Mouse (Mus musculus) forebrain, embryonic 10.5 days (tissue): ENCODE results near the gene Nin. TPM values are rescaled to one million over a fixed set of nuclear protein-coding genes. Genes with fewer than 3 reads are reported as not detected.

Source experiments
- DNase-seq: peaks from one replicate; pipeline ENCODE4 v3.0.0-alpha.2; 2017; ENCODE audit warnings: low spot score; ENCODE audit errors: extremely low spot score
- H3K27ac ChIP-seq: fragments of 300-500 bp; sonication (generic); 2 replicates; pipeline ENCODE4 v1.5.1; 2016; ENCODE audit warnings: mild to moderate bottlenecking
- H3K27me3 ChIP-seq: fragments of 300-500 bp; sonication (generic); 2 replicates; pipeline ENCODE4 v1.6.1; 2016; ENCODE audit warnings: mild to moderate bottlenecking; ENCODE audit not compliant: poor library complexity, severe bottlenecking
- H3K36me3 ChIP-seq: fragments of 300-500 bp; sonication (generic); replicated peaks from 2 replicates; pipeline ENCODE4 v1.6.1; 2016; ENCODE audit warnings: mild to moderate bottlenecking, moderate library complexity
- H3K4me1 ChIP-seq: fragments of 300-500 bp; sonication (generic); 2 replicates; pipeline ENCODE4 v1.6.1; 2016
- H3K4me3 ChIP-seq: fragments of 300-500 bp; sonication (generic); 2 replicates; pipeline ENCODE4 v1.5.1; 2016; ENCODE audit warnings: mild to moderate bottlenecking, moderate library complexity
- H3K9me3 ChIP-seq: fragments of 300-500 bp; sonication (generic); 2 replicates; pipeline ENCODE4 v1.6.1; 2016; ENCODE audit warnings: mild to moderate bottlenecking, moderate library complexity
- WGBS: fragments of 180-500 bp; shearing (Covaris S2); methylation state at CpG from one replicate; pipeline ENCODE4 v1.1.7; 2016; 5-methylcytosine and 5-hydroxymethylcytosine counted together
- polyA plus RNA-seq: library from polyadenylated mRNA; unstranded; fragments of >200 nt; fragmentation: Nextera tagmentation; extraction: Ambion mirVana; gene quantifications from 2 replicates; pipeline ENCODE4 v1.2.1, GENCODE M21; 2016

Gene Nin
- polyA plus RNA-seq, 1 experiment from 2014 or later: 8.9 TPM

DNA sequence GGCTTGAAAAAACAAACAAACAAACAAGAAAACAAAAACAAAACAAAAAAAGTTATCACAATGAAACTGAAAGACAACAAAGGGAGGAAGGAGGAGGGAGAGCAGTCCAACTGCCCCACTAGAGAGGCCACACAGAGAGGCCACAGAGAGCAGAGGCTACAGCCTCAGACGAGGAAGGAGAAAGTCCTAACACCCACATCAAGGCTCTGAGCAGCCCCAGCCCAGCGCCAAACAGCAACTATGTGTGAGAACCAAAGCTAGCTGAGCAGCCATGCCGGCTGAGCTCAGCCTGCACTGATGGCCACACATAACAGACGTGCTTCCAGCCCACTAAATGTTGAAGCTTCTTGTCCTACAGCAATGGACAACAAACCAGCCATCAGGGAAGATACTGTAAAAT, 26.4 kb upstream of the Nin start:
- Histone ChIP-seq H3K36me3 (no peaks in the 10 kb centered on the region), H3K27me3 (no peaks in the 10 kb centered on the region), H3K4me3 (no peak overlapping the region), H3K4me1 (peaks cover 7% of the 10 kb centered on the region; the same call in 1 of the 2 replicates), H3K27ac (no peak overlapping the region), H3K9me3 (no peaks in the 10 kb centered on the region)
- no peak for DNase-seq
- 76% methylated on average over 4 of the region's 4 CpGs for WGBS

DNA sequence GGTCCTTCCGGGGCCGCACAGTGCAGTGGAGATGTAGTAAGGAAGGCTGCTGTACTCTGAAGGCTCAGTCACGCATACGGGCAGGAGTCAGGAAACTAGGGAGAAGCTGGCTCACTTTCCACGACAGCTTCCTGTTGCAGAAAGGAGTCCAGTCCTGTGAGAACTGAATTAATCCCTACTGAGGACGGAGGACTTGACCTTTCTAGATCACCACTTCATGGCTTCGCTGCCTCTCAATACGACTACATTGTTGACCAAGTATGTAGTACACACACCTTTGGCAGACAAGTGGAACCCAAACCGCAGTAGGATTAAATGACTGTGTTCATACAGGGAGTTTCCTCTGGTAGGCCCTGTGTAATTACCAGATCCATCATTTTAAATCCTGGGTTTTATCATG, 24.1 kb upstream of the Nin start:
- DNase-seq: no peak
- Histone ChIP-seq H3K4me3 (no peak overlapping the region), H3K9me3 (no peaks in the 10 kb centered on the region), H3K4me1 (no peaks in the 10 kb centered on the region), H3K36me3 (no peaks in the 10 kb centered on the region), H3K27ac (no peak overlapping the region), H3K27me3 (no peaks in the 10 kb centered on the region)
- 86% methylated on average over 9 of the region's 9 CpGs for WGBS

DNA sequence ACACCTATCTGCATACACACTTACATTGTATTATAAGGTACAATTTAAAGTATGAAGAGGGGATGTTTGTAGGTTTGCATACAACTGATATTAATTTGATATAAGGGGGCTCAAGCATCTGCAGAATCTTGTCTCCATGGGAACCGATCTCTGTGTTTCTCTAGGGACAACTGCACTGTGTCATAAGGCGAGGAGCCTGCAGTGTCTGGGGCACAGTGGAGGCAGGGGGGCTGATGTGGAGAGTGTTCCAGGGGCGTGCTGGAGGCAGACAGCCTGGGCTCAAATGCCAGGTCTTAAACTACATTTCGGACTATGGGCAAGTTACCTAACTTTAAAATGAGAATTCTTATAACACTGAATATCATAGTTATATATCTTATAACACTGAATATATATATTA, 23.6 kb upstream of the Nin start:
- H3K27me3 ChIP-seq: no peaks in the 10 kb centered on the region
- H3K4me1 ChIP-seq: no peaks in the 10 kb centered on the region
- 90% methylated on average over 4 of the region's 4 CpGs for WGBS
- no peak overlapping the region for H3K4me3 ChIP-seq
- H3K36me3 ChIP-seq: no peaks in the 10 kb centered on the region
- no peak for DNase-seq
- no peaks in the 10 kb centered on the region for H3K9me3 ChIP-seq
- no peak overlapping the region for H3K27ac ChIP-seq

DNA sequence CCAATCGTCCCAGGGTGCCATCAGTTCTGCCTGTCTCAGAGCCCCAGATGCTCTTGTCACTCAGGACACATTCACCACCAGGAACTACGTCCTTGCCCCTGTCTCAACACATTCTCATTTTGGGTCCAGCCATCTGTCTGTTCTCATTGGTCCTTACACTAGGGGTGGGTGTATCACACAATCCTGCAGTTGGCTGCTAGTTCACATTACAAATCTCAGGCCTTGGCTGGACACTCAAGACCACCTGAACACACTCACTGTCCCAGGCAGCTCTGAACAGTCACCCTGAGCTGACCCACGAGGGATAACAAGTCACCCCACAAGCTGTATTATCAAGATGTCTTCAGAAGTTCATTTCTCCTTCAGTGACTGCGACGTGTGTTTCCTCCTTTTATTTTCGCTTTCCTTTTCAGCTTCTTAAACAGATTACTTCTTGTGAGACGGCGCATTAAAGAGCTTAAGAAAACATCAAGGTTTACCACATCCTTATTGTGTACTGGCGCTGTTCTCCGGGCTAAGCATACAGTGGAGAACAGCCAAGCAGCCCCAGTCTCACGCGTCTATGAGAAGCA, 22.8 kb upstream of the Nin start:
- H3K4me3 ChIP-seq: no peak overlapping the region
- DNase-seq: no peak
- no peaks in the 10 kb centered on the region for H3K36me3 ChIP-seq
- no peaks in the 10 kb centered on the region for H3K9me3 ChIP-seq
- 81% methylated on average over 12 of the region's 12 CpGs for WGBS
- H3K27me3 ChIP-seq: no peaks in the 10 kb centered on the region
- no peak overlapping the region for H3K27ac ChIP-seq
- peaks cover under 1% of the 10 kb centered on the region; the same call in 1 of the 2 replicates for H3K4me1 ChIP-seq

DNA sequence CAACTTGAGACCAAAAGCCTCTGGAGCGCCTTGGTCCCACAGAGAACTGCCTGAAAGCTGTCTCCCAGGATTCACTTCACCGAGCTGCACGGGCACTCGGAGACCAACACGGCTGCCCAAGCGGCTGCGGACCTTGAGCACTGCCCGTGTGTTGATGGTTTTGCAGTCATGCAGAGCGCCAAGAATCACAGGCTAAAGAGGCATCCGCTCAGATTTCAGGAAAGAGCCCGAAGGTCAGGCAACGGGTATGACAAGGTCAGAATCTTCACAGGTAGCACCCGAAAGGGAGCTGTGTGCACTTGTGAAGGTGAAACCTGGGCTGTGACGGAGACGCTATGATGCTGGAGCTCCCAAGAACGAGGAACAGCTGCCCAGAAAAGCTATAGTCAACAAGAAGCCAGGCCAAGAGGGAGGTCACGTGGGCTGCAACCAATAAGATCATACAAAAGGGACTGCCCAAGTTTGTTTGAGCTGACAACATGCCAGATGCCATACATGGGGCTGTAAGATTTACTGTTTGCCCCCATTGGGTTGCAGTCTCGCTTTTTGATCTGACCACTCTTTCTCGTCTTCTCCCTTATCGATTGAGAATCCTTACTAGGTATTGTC, 21.2 kb upstream of the Nin start:
- Histone ChIP-seq H3K4me1 (peaks cover 5% of the 10 kb centered on the region; the same call in 1 of the 2 replicates), H3K36me3 (no peaks in the 10 kb centered on the region), H3K27me3 (no peaks in the 10 kb centered on the region), H3K27ac (no peak overlapping the region), H3K4me3 (no peak overlapping the region), H3K9me3 (no peaks in the 10 kb centered on the region)
- no peak for DNase-seq
- 90% methylated on average over 20 of the region's 20 CpGs for WGBS

DNA sequence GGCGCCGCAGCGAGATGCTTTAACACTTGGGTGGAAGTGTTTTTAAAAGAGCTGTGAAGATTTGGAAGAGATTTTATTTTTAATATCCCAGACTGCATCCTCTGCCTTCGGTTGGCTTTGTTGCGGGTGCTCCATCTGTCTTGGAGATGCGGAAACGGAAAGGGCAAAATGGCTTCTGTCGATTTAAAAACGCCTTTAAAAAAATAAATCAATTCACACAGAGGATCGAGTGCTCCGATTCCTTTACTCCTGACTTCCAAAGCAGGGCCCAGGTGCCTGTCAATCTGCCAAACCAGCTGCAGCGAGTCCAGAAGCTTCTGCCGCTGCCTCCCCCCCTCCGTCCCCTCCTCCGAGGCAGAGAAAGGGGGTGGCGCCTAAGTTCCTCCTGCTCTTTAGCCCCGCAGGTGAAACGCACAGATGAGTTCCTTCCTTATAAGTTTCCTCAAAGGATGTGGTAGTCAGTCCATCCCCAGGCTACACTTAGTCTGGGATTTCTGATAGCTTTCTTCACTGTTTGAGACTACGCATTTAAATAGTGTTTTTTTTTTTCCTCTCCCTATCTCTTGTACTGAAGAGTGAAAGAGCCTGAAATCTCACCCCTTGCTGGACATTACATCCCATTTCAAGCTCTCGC, 17.6 kb upstream of the Nin start:
- H3K36me3 ChIP-seq: no peaks in the 10 kb centered on the region
- no peak overlapping the region for H3K27ac ChIP-seq
- DNase-seq: no peak
- peaks cover 5% of the 10 kb centered on the region; the same call in 1 of the 2 replicates for H3K4me1 ChIP-seq
- no peaks in the 10 kb centered on the region for H3K27me3 ChIP-seq
- WGBS: 55% methylated on average over 20 of the region's 20 CpGs
- H3K4me3 ChIP-seq: no peak overlapping the region
- H3K9me3 ChIP-seq: no peaks in the 10 kb centered on the region

DNA sequence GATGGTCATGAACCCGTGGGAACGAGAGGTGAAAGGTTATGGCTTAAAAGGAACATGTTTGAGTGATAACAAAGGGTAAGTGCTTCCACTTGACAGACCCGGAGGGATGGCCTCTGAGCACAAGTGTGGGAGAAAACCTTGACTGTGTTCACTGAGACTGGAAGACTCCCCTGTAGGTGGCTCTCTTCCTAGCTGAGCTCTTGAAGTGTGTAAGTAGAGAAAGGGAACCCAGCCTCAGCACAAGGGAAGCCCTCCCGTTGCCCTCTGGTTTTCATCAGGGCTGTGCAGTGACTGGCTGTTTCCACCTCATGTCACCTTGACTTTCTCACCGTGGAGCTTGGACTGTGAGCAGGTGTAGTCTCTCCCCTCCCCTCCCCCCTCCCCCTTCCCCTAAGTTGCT, 15.6 kb upstream of the Nin start:
- Histone ChIP-seq H3K36me3 (no peaks in the 10 kb centered on the region), H3K4me1 (peaks cover 5% of the 10 kb centered on the region; the same call in 1 of the 2 replicates), H3K4me3 (no peak overlapping the region), H3K27me3 (no peaks in the 10 kb centered on the region), H3K27ac (no peak overlapping the region), H3K9me3 (no peaks in the 10 kb centered on the region)
- WGBS: 59% methylated on average over 5 of the region's 5 CpGs
- DNase-seq: no peak

DNA sequence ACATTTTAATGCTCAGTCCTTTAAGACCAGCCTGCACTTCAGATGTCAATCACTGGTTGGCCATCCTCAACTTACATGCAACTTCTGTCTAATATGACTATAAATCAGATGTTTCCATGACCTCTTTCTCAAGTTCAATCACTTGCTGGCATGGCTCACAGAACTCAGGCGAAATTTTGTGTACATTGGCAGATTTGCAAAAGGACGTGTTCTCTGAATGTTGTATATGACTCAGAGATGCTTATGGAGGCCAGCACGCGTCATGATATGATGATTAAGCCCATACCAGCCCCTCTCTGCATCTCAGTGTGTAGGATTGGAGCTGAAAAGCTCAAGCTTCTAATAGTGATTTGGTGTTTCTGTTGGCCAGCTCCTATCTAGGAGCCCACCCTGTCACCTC, 13.1 kb upstream of the Nin start:
- Histone ChIP-seq H3K4me1 (peaks cover 5% of the 10 kb centered on the region; the same call in 1 of the 2 replicates), H3K36me3 (no peaks in the 10 kb centered on the region), H3K27me3 (no peaks in the 10 kb centered on the region), H3K27ac (no peak overlapping the region), H3K9me3 (no peaks in the 10 kb centered on the region), H3K4me3 (no peak overlapping the region)
- DNase-seq: no peak
- WGBS: 93% methylated on average over 4 of the region's 4 CpGs

DNA sequence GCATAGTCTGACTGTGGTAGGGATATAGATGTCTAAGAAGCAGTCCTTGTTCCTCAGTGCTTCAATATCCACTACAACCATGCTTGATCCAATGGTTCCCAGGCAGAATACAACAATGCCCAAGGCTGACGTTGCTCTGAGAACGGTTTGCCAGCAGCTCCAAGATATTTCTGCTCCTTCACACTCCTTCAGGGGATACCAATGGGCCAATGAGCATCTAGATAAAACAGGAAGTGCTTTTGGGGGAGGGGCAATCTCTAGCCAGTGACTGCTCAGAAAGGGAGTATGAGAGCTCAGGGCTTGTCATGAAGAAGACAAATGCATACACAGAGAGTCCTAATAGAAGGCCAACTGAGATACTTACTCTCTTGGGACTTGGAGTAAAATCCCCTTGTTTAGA, 6.0 kb upstream of the Nin start:
- H3K4me3 ChIP-seq: no peak overlapping the region
- no peak overlapping the region for H3K27ac ChIP-seq
- peaks cover 38% of the 10 kb centered on the region for H3K27me3 ChIP-seq
- no peak for DNase-seq
- WGBS: 79% methylated on average over 2 of the region's 2 CpGs
- no peaks in the 10 kb centered on the region for H3K4me1 ChIP-seq
- H3K36me3 ChIP-seq: no peaks in the 10 kb centered on the region
- H3K9me3 ChIP-seq: no peaks in the 10 kb centered on the region

DNA sequence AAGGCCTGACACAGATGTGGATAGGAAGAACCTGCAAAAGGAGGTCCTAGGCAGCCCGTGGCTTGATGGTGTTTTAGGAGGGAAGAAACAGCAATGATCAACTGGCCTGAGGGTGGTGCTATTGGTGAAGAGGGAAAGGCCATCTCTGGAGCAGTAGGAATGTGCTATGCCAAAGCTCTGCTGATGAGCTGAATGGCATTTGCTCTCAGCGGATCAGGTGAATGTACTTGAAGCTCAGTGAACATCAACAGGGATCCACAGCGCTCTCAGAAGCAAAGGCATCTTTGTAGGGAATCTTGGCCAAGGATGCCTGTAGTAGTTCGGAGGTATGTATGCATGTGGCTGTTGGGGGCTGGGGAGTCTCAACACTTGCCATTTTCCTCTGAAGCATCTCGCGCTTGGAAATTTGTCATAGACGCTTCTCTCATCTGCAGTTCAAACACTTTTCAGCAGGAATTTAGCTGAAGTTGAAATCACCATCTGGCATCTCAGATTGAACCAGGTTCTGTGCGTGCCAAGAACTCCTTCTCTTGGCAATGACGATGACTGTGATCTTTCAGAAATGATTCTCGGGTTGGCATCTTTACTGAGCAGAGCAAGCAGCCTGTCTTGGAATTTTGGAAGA, 5.3 kb upstream of the Nin start:
- no peak for DNase-seq
- Histone ChIP-seq H3K4me3 (no peak overlapping the region), H3K4me1 (no peaks in the 10 kb centered on the region), H3K27me3 (peaks cover 45% of the 10 kb centered on the region), H3K9me3 (no peaks in the 10 kb centered on the region), H3K27ac (no peak overlapping the region), H3K36me3 (no peaks in the 10 kb centered on the region)
- WGBS: 88% methylated on average over 10 of the region's 10 CpGs

DNA sequence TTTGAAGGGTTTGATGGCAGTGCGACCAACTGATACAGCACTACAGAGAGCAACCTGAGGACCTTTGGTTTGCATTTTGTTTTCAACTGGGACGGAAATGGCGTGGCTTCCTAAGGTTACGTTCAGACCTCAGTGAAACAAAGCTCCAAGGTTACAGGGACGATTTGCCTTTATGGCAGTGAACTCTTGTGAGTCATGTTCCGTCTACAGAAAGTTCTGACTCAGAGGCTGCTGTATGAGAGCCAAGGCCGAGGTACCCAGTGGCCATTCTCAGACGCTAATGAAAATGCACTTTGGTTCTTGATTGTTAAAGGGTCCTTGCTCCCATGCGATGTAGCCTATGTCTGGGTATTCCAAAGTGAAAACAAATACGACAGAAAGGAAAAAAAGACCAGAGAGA, 3.6 kb upstream of the Nin start:
- H3K27me3 ChIP-seq: peaks cover 62% of the 10 kb centered on the region
- 90% methylated on average over 10 of the region's 10 CpGs for WGBS
- H3K36me3 ChIP-seq: no peaks in the 10 kb centered on the region
- no peaks in the 10 kb centered on the region for H3K9me3 ChIP-seq
- no peak overlapping the region for H3K4me3 ChIP-seq
- peaks cover 4% of the 10 kb centered on the region for H3K4me1 ChIP-seq
- H3K27ac ChIP-seq: no peak overlapping the region
- no peak for DNase-seq

DNA sequence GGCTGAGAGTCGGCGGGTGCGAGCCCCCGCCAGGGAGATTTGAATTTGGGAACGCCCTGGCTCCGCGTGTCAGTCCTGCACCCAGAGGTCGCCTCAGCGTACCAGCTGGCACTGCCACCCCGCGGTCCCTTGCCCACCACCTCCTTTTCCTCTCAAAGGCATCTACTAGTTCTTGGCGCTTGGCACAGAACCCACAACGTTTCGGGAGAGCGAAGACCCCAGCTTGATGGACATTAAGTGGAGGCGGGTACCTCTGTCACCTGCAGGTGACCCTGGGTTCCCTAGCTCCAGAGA, 1.5 kb downstream of the Nin start:
- peaks cover 47% of the 10 kb centered on the region for H3K4me1 ChIP-seq
- H3K27me3 ChIP-seq: peaks cover 90% of the 10 kb centered on the region
- 3% methylated on average over 16 of the region's 16 CpGs for WGBS

DNA sequence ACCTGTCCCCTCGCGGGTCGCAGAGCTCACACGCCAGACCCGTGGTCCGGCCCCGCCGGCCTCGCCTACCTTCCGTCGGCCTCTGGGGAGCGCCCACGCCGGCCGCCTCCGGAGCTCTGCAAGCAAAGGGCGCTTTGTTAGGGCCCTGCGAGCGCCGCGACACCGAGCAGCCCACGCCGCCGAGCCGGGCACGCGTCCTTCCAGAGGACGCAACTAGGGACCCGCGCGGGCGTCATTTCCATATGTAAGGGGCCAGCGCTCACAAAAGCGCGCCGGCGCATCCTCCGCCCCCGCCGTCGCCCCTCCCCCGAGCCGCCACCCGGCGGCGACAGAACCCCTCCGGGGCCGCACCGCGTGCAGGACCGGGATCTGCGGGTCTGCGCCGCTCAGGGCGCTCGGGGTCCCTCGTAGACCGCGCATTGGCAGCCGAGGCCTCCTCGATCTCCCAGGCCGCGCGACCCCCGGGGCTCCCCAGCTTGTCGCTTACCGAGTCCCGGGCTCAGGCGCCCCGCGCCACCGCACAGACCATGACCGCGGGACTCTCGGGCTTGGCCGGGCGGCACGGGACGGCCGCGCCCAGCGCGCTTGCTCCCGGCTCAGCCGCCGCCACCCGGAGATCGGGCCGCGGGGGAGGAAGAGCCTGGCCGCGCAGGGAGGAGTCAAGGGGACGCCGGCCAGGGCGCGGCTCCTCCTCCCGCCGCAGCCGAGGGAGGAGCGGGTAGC, 2.0 kb downstream of the Nin start:
- H3K4me1 ChIP-seq: peaks cover 52% of the 10 kb centered on the region

More for the DNA sequence above, 1.5 kb downstream of the Nin start:
- Histone ChIP-seq H3K27ac (peak overlapping the region; percentile 94), H3K4me3 (peak overlapping the region; percentile 92), H3K36me3 (no peaks in the 10 kb centered on the region), H3K9me3 (no peaks in the 10 kb centered on the region)
- no peak for DNase-seq

More for the DNA sequence above, 2.0 kb downstream of the Nin start:
- WGBS: under 1% methylated on average over 101 of the region's 101 CpGs
- Histone ChIP-seq H3K9me3 (no peaks in the 10 kb centered on the region), H3K36me3 (no peaks in the 10 kb centered on the region), H3K27ac (peak overlapping the region; percentile 94), H3K4me3 (peak overlapping the region; percentile 92), H3K27me3 (peaks cover 90% of the 10 kb centered on the region)
- DNase-seq: peak; percentile 70
